Mouse (Mus musculus): ENCODE data around the gene 1700013G24Rik. TPM values are rescaled to one million over a fixed set of nuclear protein-coding genes. Genes with fewer than 3 reads are reported as not detected.

1700013G24Rik gene
- polyA plus RNA-seq, 1 experiment from 2014 or later = not detected

- H3K4me3 ChIP-seq = no peak overlapping the region
- H3K9me3 ChIP-seq = no peaks in the 10 kb centered on the region
- no peak overlapping the region for H3K27ac ChIP-seq
- H3K4me1 ChIP-seq (replicated peaks) = peaks cover 9% of the 10 kb centered on the region
- WGBS = 31% methylated on average over 5 of the region's 5 CpGs
- H3K27me3 ChIP-seq = no peaks in the 10 kb centered on the region
- no peaks in the 10 kb centered on the region for H3K36me3 ChIP-seq
- peak overlapping the region; percentile 25; the same call in 1 of the 2 replicates for H3K4me2 ChIP-seq
- ATAC-seq (ENCODE audit: low FRiP score) = no peak
- H3K9ac ChIP-seq = 0 out of 2 replicates have a peak overlapping the region, but pooled peaks have one; percentile 19
Observed at GRCm38 (mm10) chr4:137443625-137444024, 9.5 kb upstream of the 1700013G24Rik start.

DNA sequence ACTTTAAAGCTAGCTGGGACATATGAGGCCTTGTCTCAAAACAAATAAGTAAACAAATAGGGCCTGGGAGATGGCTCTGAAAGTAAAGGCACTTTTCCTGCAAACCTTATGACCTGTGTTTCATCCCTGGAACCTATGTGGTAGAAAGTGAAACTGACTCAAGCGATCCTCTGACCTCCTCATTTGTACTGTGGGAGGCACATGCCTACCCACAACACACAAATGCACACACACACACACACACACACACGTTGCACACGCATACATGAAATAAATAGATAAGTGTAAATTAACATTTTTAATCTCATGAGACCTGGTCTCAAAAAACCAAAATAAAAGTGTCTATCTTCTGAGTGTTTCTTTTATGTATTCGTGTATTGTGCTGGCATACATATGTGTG lies 7.2 kb upstream of the 1700013G24Rik start:
- 93% methylated on average over 4 of the region's 4 CpGs for WGBS
- no peaks in the 10 kb centered on the region for H3K9me3 ChIP-seq
- H3K27me3 ChIP-seq = no peaks in the 10 kb centered on the region
- peaks cover 13% of the 10 kb centered on the region for H3K4me1 ChIP-seq (replicated peaks)
- no peak for ATAC-seq (ENCODE audit: low FRiP score)
- no peak overlapping the region for H3K9ac ChIP-seq
- H3K27ac ChIP-seq = no peak overlapping the region
- no peaks in the 10 kb centered on the region for H3K36me3 ChIP-seq
- no peak overlapping the region for H3K4me2 ChIP-seq
- H3K4me3 ChIP-seq = no peak overlapping the region

- Histone ChIP-seq H3K4me1 (replicated peaks) (peaks cover 13% of the 10 kb centered on the region), H3K36me3 (no peaks in the 10 kb centered on the region), H3K9me3 (no peaks in the 10 kb centered on the region), H3K9ac (no peak overlapping the region), H3K4me3 (no peak overlapping the region), H3K4me2 (no peak overlapping the region), H3K27me3 (no peaks in the 10 kb centered on the region), H3K27ac (peak overlapping the region; percentile 30; the same call in 1 of the 2 replicates)
- 76% methylated on average over 7 of the region's 7 CpGs for WGBS
- no peak for ATAC-seq (ENCODE audit: low FRiP score)
Observed at GRCm38 (mm10) chr4:137447363-137448196, 5.5 kb upstream of the 1700013G24Rik start.

DNA sequence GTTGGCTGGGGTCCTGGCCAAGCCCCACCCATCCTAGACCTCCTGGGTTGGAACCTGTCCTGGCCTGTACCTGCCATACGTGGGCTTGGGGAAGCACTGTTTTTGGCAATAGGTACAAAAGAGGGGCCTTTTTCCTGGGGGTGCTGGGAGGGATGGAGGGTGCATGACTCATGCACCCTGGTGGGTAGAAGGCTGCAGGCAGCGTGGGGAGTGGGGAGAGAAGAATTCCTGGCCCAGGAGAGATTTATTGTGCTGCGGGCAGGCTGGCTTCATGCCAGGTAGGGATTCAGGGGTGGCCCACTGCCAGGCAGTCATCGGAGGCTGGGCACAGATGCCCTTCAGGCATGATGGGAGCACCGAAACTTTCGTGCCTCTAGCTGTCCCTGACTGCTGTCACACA lies 4.9 kb upstream of the 1700013G24Rik start:
- no peaks in the 10 kb centered on the region for H3K27me3 ChIP-seq
- no peak overlapping the region for H3K4me3 ChIP-seq
- no peaks in the 10 kb centered on the region for H3K36me3 ChIP-seq
- ATAC-seq (ENCODE audit: low FRiP score) = no peak
- H3K4me2 ChIP-seq = no peak overlapping the region
- WGBS = 41% methylated on average over 6 of the region's 6 CpGs
- H3K4me1 ChIP-seq (replicated peaks) = peaks cover 15% of the 10 kb centered on the region
- H3K27ac ChIP-seq = peak overlapping the region; percentile 30; the same call in 1 of the 2 replicates
- peak overlapping the region; percentile 39; the same call in 1 of the 2 replicates for H3K9ac ChIP-seq
- H3K9me3 ChIP-seq = no peaks in the 10 kb centered on the region

GRCm38 (mm10) chr4:137448641-137449040 lies 4.4 kb upstream of the 1700013G24Rik start:
- Histone ChIP-seq H3K27me3 (no peaks in the 10 kb centered on the region), H3K4me2 (no peak overlapping the region), H3K4me3 (no peak overlapping the region), H3K9me3 (no peaks in the 10 kb centered on the region), H3K9ac (peak overlapping the region; percentile 39; the same call in 1 of the 2 replicates), H3K36me3 (no peaks in the 10 kb centered on the region), H3K4me1 (replicated peaks) (peaks cover 16% of the 10 kb centered on the region), H3K27ac (no peak overlapping the region)
- WGBS = 47% methylated on average over 2 of the region's 2 CpGs
- no peak for ATAC-seq (ENCODE audit: low FRiP score)

DNA sequence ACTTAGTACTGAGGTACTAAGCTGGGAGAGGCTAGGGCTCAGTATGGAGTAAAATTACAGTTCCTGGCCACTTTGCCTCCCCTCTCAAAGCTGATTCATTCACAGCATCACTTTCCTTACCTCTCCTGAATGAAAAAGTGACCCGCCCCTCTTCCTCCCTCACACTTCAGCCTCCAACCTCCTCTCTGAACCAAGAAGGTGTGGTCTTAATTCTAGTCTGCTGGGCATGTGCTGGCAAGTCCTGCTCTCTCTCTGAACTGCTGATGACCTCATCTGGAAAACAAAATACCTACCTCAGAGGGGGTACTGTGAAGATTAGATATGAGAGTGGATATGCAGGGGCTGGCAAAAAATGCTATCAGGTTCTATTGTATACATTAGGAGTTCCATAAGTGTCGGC lies 4.0 kb upstream of the 1700013G24Rik start:
- Histone ChIP-seq H3K27ac (no peak overlapping the region), H3K4me2 (no peak overlapping the region), H3K9me3 (no peaks in the 10 kb centered on the region), H3K27me3 (no peaks in the 10 kb centered on the region), H3K36me3 (no peaks in the 10 kb centered on the region), H3K4me3 (no peak overlapping the region), H3K9ac (no peak overlapping the region), H3K4me1 (replicated peaks) (peaks cover 16% of the 10 kb centered on the region)
- ATAC-seq (ENCODE audit: low FRiP score) = no peak
- 84% methylated on average over 2 of the region's 2 CpGs for WGBS

- no peak for ATAC-seq (ENCODE audit: low FRiP score)
- Histone ChIP-seq H3K4me1 (replicated peaks) (peaks cover 16% of the 10 kb centered on the region), H3K27ac (no peak overlapping the region), H3K9me3 (no peaks in the 10 kb centered on the region), H3K4me3 (no peak overlapping the region), H3K27me3 (no peaks in the 10 kb centered on the region), H3K4me2 (no peak overlapping the region), H3K36me3 (no peaks in the 10 kb centered on the region), H3K9ac (no peak overlapping the region)
- WGBS = 84% methylated on average over 10 of the region's 10 CpGs
Observed at GRCm38 (mm10) chr4:137449715-137450114, 3.4 kb upstream of the 1700013G24Rik start.

GRCm38 (mm10) chr4:137452190-137452589 lies 894 bp upstream of the 1700013G24Rik start:
- no peaks in the 10 kb centered on the region for H3K36me3 ChIP-seq
- no peaks in the 10 kb centered on the region for H3K27me3 ChIP-seq
- H3K4me1 ChIP-seq (replicated peaks) = peaks cover 16% of the 10 kb centered on the region
- H3K27ac ChIP-seq = no peak overlapping the region
- H3K9ac ChIP-seq = no peak overlapping the region
- H3K4me2 ChIP-seq = no peak overlapping the region
- no peaks in the 10 kb centered on the region for H3K9me3 ChIP-seq
- 93% methylated on average over 6 of the region's 6 CpGs for WGBS
- no peak overlapping the region for H3K4me3 ChIP-seq
- no peak for ATAC-seq (ENCODE audit: low FRiP score)

DNA sequence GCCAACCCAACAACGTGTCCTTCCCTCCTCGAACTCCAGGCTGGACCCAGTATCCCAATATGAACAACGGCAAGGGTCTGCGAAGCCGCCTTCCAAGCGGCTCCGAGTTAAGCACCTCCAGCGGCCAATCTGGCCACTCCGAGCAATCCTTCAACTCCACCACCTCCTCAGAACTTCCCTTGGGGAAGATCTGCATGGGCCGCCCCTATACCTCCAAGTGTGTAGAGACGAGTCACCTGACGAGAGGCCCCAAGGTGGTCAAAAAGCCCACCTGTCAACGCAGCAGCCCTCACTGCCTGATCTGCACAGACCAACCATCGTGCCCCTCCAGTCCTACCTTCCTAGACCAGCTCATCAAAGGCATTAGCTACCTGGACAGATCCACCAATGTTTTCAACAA lies 1.5 kb downstream of the 1700013G24Rik start:
- WGBS = 95% methylated on average over 14 of the region's 14 CpGs
- H3K27me3 ChIP-seq = no peaks in the 10 kb centered on the region
- no peak for ATAC-seq (ENCODE audit: low FRiP score)
- H3K27ac ChIP-seq = no peak overlapping the region
- H3K9ac ChIP-seq = no peak overlapping the region
- 0 out of 2 replicates have a peak, but pooled peaks cover 3% of the 10 kb centered on the region for H3K4me1 ChIP-seq (replicated peaks)
- no peaks in the 10 kb centered on the region for H3K9me3 ChIP-seq
- H3K4me2 ChIP-seq = no peak overlapping the region
- no peak overlapping the region for H3K4me3 ChIP-seq
- no peaks in the 10 kb centered on the region for H3K36me3 ChIP-seq

- Histone ChIP-seq H3K36me3 (no peaks in the 10 kb centered on the region), H3K4me2 (no peak overlapping the region), H3K9ac (no peak overlapping the region), H3K27me3 (no peaks in the 10 kb centered on the region), H3K4me1 (replicated peaks) (0 out of 2 replicates have a peak, but pooled peaks cover 3% of the 10 kb centered on the region), H3K4me3 (no peak overlapping the region), H3K9me3 (no peaks in the 10 kb centered on the region), H3K27ac (no peak overlapping the region)
- ATAC-seq (ENCODE audit: low FRiP score) = no peak
- WGBS = 92% methylated on average over 12 of the region's 12 CpGs
Observed at GRCm38 (mm10) chr4:137456581-137456980, 3.5 kb downstream of the 1700013G24Rik start.

- H3K27ac ChIP-seq = no peak overlapping the region
- H3K36me3 ChIP-seq = no peaks in the 10 kb centered on the region
- 82% methylated on average over 4 of the region's 4 CpGs for WGBS
- no peak for ATAC-seq (ENCODE audit: low FRiP score)
- H3K4me1 ChIP-seq (replicated peaks) = 0 out of 2 replicates have a peak, but pooled peaks cover 3% of the 10 kb centered on the region
- H3K27me3 ChIP-seq = no peaks in the 10 kb centered on the region
- H3K9ac ChIP-seq = no peak overlapping the region
- no peak overlapping the region for H3K4me3 ChIP-seq
- no peaks in the 10 kb centered on the region for H3K9me3 ChIP-seq
- H3K4me2 ChIP-seq = no peak overlapping the region
Observed at GRCm38 (mm10) chr4:137457292-137457691, 4.2 kb downstream of the 1700013G24Rik start.

DNA sequence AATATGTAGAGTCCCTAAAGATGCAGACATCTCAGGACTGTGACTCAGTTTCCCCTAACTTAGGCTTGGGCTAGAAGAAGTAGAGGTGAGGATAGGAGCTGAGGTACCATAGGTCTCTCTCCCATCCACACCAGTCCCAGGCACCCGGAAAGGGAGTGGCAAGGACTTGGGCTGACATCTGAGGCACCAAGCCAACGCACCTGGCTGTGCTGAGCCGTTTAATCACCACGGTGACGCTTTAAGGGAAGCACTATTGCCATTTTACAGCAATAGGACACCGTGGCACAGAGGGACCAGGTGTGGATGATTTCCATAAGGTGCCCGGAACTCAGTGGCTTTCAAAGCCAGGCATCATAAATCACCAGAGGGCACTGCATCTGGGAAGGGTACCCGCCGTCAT lies 5.2 kb downstream of the 1700013G24Rik start:
- no peaks in the 10 kb centered on the region for H3K9me3 ChIP-seq
- ATAC-seq (ENCODE audit: low FRiP score) = no peak
- no peaks in the 10 kb centered on the region for H3K36me3 ChIP-seq
- no peak overlapping the region for H3K9ac ChIP-seq
- WGBS = 88% methylated on average over 9 of the region's 9 CpGs
- no peak overlapping the region for H3K4me3 ChIP-seq
- H3K27me3 ChIP-seq = no peaks in the 10 kb centered on the region
- H3K4me2 ChIP-seq = no peak overlapping the region
- H3K4me1 ChIP-seq (replicated peaks) = 0 out of 2 replicates have a peak, but pooled peaks cover under 1% of the 10 kb centered on the region
- no peak overlapping the region for H3K27ac ChIP-seq

DNA sequence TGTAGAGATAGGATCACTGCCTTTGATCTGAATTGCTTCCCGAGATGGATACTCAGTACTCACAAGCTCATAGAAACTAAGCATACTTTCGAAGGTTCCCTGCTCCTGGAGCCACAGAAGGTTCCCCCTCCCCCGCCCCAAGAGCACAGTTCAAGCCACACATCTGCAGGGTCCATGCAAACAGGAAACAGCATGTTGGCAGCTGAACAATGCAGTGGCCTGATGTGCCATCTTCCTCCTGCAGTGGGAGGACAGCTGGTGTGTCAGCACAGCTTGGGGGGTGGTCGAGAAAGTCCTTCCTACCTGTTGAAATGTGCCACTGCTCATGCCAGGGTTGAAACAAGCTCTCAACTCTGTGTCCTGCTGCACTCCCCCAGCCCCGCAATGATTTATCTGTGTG lies 5.8 kb downstream of the 1700013G24Rik start:
- 73% methylated on average over 5 of the region's 5 CpGs for WGBS
- no peaks in the 10 kb centered on the region for H3K27me3 ChIP-seq

More for the DNA sequence above, 5.8 kb downstream of the 1700013G24Rik start:
- Histone ChIP-seq H3K36me3 (no peaks in the 10 kb centered on the region), H3K9ac (no peak overlapping the region), H3K27ac (no peak overlapping the region), H3K4me2 (no peak overlapping the region), H3K9me3 (no peaks in the 10 kb centered on the region), H3K4me1 (replicated peaks) (no peaks in the 10 kb centered on the region), H3K4me3 (no peak overlapping the region)
- ATAC-seq (ENCODE audit: low FRiP score) = no peak

All from hindbrain, embryonic 13.5 days (tissue).